Mouse (Mus musculus): ENCODE measurements around the gene Sec23a. TPM values are rescaled to one million over a fixed set of nuclear protein-coding genes. Genes with fewer than 3 reads are reported as not detected.

The Sec23a gene
- polyA plus RNA-seq, 1 experiment from 2014 or later = 97.6 TPM

GRCm38 (mm10) chr12:59039971-59040844 lies 28.4 kb upstream of the Sec23a start:
- H3K36me3 ChIP-seq = peaks cover 28% of the 10 kb centered on the region
- peak overlapping the region; percentile 2; the same call in 1 of the 2 replicates for H3K4me2 ChIP-seq (replicated peaks)
- peak; percentile 74; the same call in 1 of the 2 replicates for ATAC-seq (ENCODE audit: insufficient number of reproducible peaks, insufficient read depth, low FRiP score, low TSS enrichment)
- no peaks in the 10 kb centered on the region for H3K4me1 ChIP-seq
- H3K4me3 ChIP-seq = no peak overlapping the region
- no peaks in the 10 kb centered on the region for H3K27me3 ChIP-seq
- peak overlapping the region; percentile 55; the same call in 1 of the 2 replicates for H3K27ac ChIP-seq
- H3K9me3 ChIP-seq = no peaks in the 10 kb centered on the region
- H3K9ac ChIP-seq = no peak overlapping the region
- 2% methylated on average over 23 of the region's 23 CpGs for WGBS

GRCm38 (mm10) chr12:59039162-59039970 lies 27.5 kb upstream of the Sec23a start:
- H3K9me3 ChIP-seq = no peaks in the 10 kb centered on the region
- WGBS = 63% methylated on average over 10 of the region's 10 CpGs
- 0 out of 2 replicates have a peak overlapping the region, but pooled peaks have one; percentile 2 for H3K4me2 ChIP-seq (replicated peaks)
- ATAC-seq (ENCODE audit: insufficient number of reproducible peaks, insufficient read depth, low FRiP score, low TSS enrichment) = no peak
- no peak overlapping the region for H3K4me3 ChIP-seq
- no peak overlapping the region for H3K27ac ChIP-seq
- peaks cover 20% of the 10 kb centered on the region for H3K36me3 ChIP-seq
- H3K9ac ChIP-seq = no peak overlapping the region
- no peaks in the 10 kb centered on the region for H3K4me1 ChIP-seq
- no peaks in the 10 kb centered on the region for H3K27me3 ChIP-seq

GRCm38 (mm10) chr12:59032101-59032500 lies 20.3 kb upstream of the Sec23a start:
- Histone ChIP-seq H3K4me3 (no peak overlapping the region), H3K27me3 (no peaks in the 10 kb centered on the region), H3K4me1 (no peaks in the 10 kb centered on the region), H3K9me3 (no peaks in the 10 kb centered on the region), H3K9ac (no peak overlapping the region), H3K4me2 (replicated peaks) (no peak overlapping the region), H3K36me3 (peaks cover 17% of the 10 kb centered on the region), H3K27ac (no peak overlapping the region)
- ATAC-seq (ENCODE audit: insufficient number of reproducible peaks, insufficient read depth, low FRiP score, low TSS enrichment) = no peak
- 70% methylated on average over 5 of the region's 5 CpGs for WGBS

GRCm38 (mm10) chr12:59021306-59021705 lies 9.5 kb upstream of the Sec23a start:
- H3K4me1 ChIP-seq = no peaks in the 10 kb centered on the region
- no peaks in the 10 kb centered on the region for H3K27me3 ChIP-seq
- H3K4me2 ChIP-seq (replicated peaks) = no peak overlapping the region
- WGBS = 79% methylated on average over 4 of the region's 4 CpGs
- no peaks in the 10 kb centered on the region for H3K9me3 ChIP-seq
- ATAC-seq (ENCODE audit: insufficient number of reproducible peaks, insufficient read depth, low FRiP score, low TSS enrichment) = no peak
- no peak overlapping the region for H3K9ac ChIP-seq
- H3K4me3 ChIP-seq = no peak overlapping the region
- no peak overlapping the region for H3K27ac ChIP-seq
- peaks cover 59% of the 10 kb centered on the region for H3K36me3 ChIP-seq

- ATAC-seq (ENCODE audit: insufficient number of reproducible peaks, insufficient read depth, low FRiP score, low TSS enrichment) = no peak
- Histone ChIP-seq H3K4me1 (no peaks in the 10 kb centered on the region), H3K4me3 (no peak overlapping the region), H3K27me3 (no peaks in the 10 kb centered on the region), H3K4me2 (replicated peaks) (no peak overlapping the region), H3K27ac (no peak overlapping the region), H3K9me3 (no peaks in the 10 kb centered on the region), H3K36me3 (peaks cover 46% of the 10 kb centered on the region), H3K9ac (no peak overlapping the region)
- WGBS = 82% methylated on average over 2 of the region's 2 CpGs
Observed at GRCm38 (mm10) chr12:59019891-59020290, 8.1 kb upstream of the Sec23a start.

GRCm38 (mm10) chr12:59017970-59018369 lies 6.2 kb upstream of the Sec23a start:
- H3K27ac ChIP-seq = no peak overlapping the region
- peaks cover 37% of the 10 kb centered on the region for H3K36me3 ChIP-seq
- H3K4me3 ChIP-seq = no peak overlapping the region
- ATAC-seq (ENCODE audit: insufficient number of reproducible peaks, insufficient read depth, low FRiP score, low TSS enrichment) = no peak
- no peaks in the 10 kb centered on the region for H3K27me3 ChIP-seq
- WGBS = 59% methylated on average over 8 of the region's 8 CpGs
- no peaks in the 10 kb centered on the region for H3K4me1 ChIP-seq
- H3K4me2 ChIP-seq (replicated peaks) = no peak overlapping the region
- no peak overlapping the region for H3K9ac ChIP-seq
- H3K9me3 ChIP-seq = no peaks in the 10 kb centered on the region

DNA sequence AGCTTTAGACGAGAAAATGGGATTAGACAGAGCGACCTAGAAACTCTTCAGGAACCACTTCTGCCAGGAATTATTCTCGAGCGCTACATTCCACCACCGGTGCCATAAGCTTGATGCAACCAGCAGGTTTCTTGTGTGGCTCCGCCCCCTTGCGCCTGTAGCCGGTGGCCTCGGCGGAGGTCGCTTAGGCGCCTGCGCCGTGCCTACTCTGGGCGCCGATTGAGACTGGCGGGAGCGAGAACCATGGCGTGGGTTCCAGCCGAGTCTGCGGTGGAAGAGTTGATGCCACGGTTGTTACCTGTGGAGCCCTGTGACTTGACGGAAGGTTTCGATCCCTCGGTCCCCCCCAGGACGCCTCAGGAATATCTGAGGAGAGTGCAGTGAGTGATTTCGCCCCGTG lies 1.4 kb upstream of the Sec23a start, which contains the start of gene Gemin2:
TSS of gene Gemin2 (plus strand) at position 160 of the 400 bp plus-strand sequence.
- WGBS = 0% methylated on average over 28 of the region's 28 CpGs
- Histone ChIP-seq H3K36me3 (peaks cover 4% of the 10 kb centered on the region), H3K4me2 (replicated peaks) (peak within 1 kb of the TSS; percentile 62), H3K4me1 (peaks cover 17% of the 10 kb centered on the region), H3K27ac (peak within 1 kb of the TSS; percentile 82), H3K27me3 (no peaks in the 10 kb centered on the region), H3K9ac (peak within 1 kb of the TSS; percentile 55), H3K4me3 (peak within 1 kb of the TSS; percentile 84), H3K9me3 (no peaks in the 10 kb centered on the region)
- ATAC-seq (ENCODE audit: insufficient number of reproducible peaks, insufficient read depth, low FRiP score, low TSS enrichment) = peak; percentile 76

GRCm38 (mm10) chr12:59012710-59013091 lies 884 bp upstream of the Sec23a start:
- ATAC-seq (ENCODE audit: insufficient number of reproducible peaks, insufficient read depth, low FRiP score, low TSS enrichment) = no peak
- no peaks in the 10 kb centered on the region for H3K27me3 ChIP-seq
- H3K4me2 ChIP-seq (replicated peaks) = peak overlapping the region; percentile 62
- H3K36me3 ChIP-seq = no peaks in the 10 kb centered on the region
- H3K9me3 ChIP-seq = no peaks in the 10 kb centered on the region
- H3K9ac ChIP-seq = peak overlapping the region; percentile 55
- WGBS = under 1% methylated on average over 7 of the region's 7 CpGs
- H3K4me1 ChIP-seq = peaks cover 20% of the 10 kb centered on the region
- peak overlapping the region; percentile 84 for H3K4me3 ChIP-seq
- peak overlapping the region; percentile 82 for H3K27ac ChIP-seq

- Histone ChIP-seq H3K4me2 (replicated peaks) (peak overlapping the region; percentile 82), H3K4me1 (peaks cover 20% of the 10 kb centered on the region), H3K4me3 (peak overlapping the region; percentile 84), H3K9me3 (no peaks in the 10 kb centered on the region), H3K36me3 (peaks cover 7% of the 10 kb centered on the region), H3K27me3 (no peaks in the 10 kb centered on the region), H3K27ac (peak overlapping the region; percentile 90), H3K9ac (peak overlapping the region; percentile 80)
- ATAC-seq (ENCODE audit: insufficient number of reproducible peaks, insufficient read depth, low FRiP score, low TSS enrichment) = no peak; the same call in 1 of the 2 replicates
- 2% methylated on average over 25 of the region's 25 CpGs for whole genome bisulfite sequencing
Observed at GRCm38 (mm10) chr12:59011275-59011843, 458 bp downstream of the Sec23a start.

DNA sequence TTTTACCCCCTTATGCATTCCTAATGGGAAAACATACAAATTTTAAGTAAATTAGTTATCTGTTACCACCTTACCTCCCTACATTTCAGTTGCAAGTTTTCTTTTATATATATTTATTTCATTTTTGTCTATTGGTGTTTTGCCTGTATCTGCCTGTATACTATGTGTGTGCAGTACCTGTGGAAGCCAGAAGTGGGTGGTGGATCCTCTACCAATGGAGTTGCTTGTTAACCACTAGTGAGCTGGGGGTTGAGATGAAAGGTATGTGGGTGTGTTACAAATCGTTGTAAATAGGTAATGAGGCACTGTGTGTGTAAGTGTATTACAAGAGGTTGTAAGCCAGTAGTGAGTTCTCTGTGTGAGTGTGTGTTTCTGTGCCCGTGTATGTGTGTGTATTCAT lies 1.3 kb downstream of the Sec23a start:
- Histone ChIP-seq H3K9me3 (no peaks in the 10 kb centered on the region), H3K4me2 (replicated peaks) (peak overlapping the region; percentile 82), H3K4me1 (peaks cover 20% of the 10 kb centered on the region), H3K4me3 (peak overlapping the region; percentile 84), H3K27me3 (no peaks in the 10 kb centered on the region), H3K9ac (no peak overlapping the region), H3K36me3 (peaks cover 16% of the 10 kb centered on the region), H3K27ac (no peak overlapping the region)
- ATAC-seq (ENCODE audit: insufficient number of reproducible peaks, insufficient read depth, low FRiP score, low TSS enrichment) = no peak
- 76% methylated on average over 2 of the region's 2 CpGs for WGBS

- Histone ChIP-seq H3K4me1 (no peaks in the 10 kb centered on the region), H3K36me3 (peaks cover 68% of the 10 kb centered on the region), H3K9me3 (no peaks in the 10 kb centered on the region), H3K27ac (no peak overlapping the region), H3K9ac (no peak overlapping the region), H3K27me3 (no peaks in the 10 kb centered on the region), H3K4me2 (replicated peaks) (no peak overlapping the region), H3K4me3 (no peak overlapping the region)
- ATAC-seq (ENCODE audit: insufficient number of reproducible peaks, insufficient read depth, low FRiP score, low TSS enrichment) = no peak
- WGBS = 95% methylated on average over 3 of the region's 3 CpGs
Observed at GRCm38 (mm10) chr12:58985766-58986165, 26.1 kb downstream of the Sec23a start.

Data from embryonic facial prominence, embryonic 12.5 days (tissue).